Mouse (Mus musculus): Measurements from ENCODE around the gene Pabpc4.
"Not testable (repeated sequence)": the region's sequence is repeated elsewhere in the genome, so short reads cannot be mapped to it uniquely, and the experiment has no call there.

Gene Pabpc4

DNA sequence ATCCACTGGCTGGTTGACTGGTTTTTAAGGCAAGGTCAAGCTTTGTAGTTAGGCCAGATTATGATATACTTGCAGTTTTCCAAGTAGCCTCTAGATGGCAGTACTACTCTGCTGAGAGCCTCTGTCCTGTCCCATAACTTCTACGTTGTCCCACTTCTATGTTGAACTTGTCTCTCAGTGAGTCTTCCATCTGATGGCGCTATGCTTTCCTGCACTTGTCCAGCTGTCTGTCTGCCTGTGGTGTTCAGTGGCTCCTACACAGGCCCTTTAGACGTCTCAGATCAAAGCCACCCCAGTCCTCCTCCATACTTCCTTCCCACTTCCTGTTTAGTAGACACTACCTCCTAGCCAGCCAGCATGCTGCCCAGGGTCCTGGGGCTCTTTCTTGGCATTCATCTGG, 43.6 kb downstream of the Pabpc4 start:
- DNase-seq: peak; percentile 28

DNA sequence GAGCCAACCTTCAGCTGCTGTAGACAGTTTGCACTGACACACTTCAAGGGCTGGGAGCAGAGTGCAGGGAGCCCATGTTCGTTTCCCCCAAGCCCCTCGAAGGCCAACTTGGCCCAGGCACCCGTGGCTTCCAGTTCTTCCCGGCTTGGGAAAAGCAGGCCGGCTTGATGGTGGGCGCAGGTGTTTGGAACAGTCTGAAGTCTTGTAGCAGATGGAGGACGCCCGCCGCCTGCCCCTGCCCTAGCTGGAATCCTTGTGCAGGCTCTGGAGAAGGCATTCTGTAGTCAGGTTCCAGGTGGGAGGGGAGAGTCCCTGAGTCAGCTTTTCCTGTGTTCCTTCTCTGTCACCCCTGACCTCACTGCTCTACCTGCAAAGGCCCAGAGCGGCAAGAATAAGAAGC, 44.8 kb downstream of the Pabpc4 start:
- DNase-seq: peak; percentile 52

DNA sequence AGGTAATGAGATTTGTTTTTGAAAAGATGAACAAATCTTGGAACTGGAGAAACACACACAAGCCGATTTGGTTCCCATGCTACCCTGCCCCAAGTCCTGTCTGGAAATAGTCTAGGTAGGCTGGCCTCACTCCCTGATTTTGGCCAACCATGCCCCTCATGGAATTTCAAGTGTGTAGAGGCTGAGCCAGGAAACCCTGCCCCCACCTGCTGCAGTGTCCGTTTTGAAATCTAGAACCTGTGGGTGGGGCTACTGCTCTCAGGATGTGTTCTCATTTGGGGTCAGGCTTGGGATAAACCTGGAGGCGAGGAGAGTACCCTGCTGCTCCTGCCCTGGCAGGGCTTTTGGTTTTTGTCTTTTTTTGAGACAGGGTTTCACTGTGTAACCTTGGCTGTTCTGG, 46.1 kb downstream of the Pabpc4 start:
- no peak for DNase-seq

DNA sequence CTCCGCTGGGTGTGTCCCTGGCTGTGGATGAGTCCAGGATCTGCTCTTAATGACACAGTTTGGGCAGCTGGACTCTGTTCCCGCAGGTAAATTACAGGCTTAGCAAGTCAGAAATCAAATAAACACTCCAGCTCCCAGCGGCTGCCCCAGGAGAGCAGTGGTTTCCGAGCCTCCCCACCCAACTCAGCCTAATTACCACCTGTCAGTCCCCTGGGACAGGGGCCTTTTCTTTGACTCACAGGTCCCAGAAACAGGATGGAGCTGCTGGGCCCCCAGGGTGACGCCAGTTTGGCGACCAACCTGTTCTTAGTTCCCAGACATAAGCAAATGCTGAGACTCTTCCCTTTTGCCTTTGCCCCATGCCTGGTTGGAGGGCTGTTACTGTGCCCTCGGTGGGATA, 49.7 kb downstream of the Pabpc4 start:
- DNase-seq: no peak

DNA sequence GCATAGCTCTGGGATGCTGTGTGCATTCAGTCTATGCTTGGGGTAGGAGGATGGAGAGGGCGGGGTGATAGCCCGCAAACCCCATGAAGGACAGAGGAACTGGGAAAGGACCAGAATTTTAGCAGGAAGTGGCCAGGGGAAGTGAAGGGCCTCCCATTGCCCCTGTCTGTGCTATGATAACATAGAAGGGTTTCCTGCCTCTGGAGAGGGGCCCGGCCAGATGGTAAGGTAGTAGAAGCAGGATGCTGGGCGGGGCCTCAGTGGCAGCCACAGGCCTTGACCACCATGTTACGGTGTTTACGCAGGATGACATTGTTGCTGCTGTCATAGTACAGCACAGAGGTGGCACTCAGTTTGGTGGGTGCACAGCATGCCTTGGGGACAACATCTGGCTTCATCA, 50.9 kb downstream of the Pabpc4 start:
- no peak for DNase-seq

DNA sequence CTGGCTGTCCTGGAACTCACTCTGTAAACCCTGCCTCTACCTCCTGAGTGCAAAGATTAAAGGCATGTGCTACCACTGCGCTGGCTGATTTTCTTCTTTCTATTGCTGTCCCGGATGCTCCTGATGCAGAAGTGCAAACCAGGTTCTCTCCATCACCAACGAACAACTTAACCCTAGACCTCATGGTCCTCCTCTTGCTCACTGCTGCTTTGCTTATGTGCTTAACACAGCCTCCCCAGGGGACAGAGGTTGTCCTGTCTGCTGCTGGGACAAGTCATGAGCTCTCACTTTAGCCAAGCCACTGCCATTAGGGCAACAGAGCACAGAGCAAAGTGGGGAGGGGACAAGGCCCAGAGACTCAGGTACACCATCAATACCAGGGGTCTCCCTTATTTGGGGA, 52.3 kb downstream of the Pabpc4 start:
- no peak for DNase-seq

DNA sequence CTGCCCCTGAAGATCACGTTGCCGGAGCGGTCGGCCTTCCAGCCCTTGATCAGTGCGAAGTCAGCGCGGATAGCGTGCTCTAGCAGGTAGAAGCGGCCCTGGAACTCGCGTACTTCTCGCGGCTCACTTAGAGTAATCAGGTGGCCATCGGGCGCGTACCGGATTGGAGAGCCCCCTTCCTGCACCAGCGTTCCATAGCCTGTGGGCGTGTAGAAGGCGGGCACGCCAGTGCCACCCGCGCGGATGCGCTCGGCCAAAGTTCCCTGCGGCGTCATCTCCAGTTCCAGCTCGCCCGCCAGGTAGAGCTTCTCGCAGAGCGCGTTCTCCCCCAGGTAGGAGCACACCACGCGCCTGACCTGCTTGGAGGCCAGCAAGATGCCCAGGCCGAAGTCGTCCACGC, 60.8 kb downstream of the Pabpc4 start:
- DNase-seq: not testable (repeated sequence)

DNA sequence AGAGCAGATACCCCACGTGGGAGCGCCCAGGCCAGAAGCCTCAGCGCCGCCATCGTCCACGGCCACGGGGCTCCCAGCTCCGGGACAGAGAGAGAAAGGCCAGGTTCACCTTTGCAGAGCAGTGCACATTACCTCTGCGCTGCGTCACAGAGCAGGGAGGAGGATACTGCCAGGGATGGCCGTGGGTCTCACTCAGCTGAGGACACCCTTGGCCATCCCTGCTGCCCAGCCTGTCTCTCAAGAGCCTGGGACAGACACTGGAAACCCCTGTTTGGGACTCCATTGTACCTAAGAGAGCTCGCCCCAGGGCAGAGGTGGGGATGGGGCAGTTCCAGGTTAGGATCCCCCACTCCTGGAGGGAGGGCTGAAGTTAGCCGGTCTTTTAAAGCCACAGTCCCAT, 61.4 kb downstream of the Pabpc4 start, which contains the start of gene Oxct2a:
Oxct2a (minus strand) TSS at position 101 of the 400 bp plus-strand sequence.
- DNase-seq: no peak

DNA sequence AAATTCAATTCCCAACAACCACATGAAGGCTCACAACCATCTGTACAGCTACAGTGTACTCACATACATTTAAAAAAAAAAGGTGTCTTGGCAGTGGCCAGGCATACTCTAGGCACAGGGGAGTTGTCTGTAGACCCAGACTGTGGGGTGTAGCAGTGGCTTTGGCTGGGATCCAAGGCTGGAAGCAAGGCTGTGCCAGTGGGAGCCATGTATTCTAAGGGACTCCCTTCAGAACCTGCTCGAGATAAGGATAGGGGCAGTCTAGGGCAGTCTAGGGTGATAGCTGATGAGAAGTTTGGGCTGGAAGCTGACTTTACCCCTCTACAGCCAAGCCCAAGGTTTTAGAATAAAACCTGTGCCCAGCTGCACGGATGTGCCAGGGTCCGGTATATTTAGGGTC, 63.9 kb downstream of the Pabpc4 start:
- no peak for DNase-seq

DNA sequence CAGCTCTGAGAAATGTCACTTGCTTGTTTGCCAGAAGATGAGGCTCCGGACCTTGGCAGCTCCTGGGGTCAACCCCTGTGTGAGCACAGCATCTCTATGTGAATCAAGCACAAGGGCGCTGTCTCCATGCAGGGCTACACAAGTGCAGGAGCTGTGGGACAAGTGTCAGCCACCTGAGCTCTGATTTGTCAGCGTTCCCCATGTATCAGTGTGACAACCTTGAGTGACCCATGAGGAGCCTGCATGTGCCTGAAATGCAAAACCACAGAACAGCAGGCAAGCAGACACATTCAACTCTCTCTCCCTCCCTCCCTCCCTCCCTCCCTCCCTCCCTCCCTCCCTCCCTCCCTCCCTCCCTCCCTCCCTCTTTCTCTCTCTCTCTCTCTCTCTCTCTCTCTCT, 65.5 kb downstream of the Pabpc4 start:
- DNase-seq: no peak

DNA sequence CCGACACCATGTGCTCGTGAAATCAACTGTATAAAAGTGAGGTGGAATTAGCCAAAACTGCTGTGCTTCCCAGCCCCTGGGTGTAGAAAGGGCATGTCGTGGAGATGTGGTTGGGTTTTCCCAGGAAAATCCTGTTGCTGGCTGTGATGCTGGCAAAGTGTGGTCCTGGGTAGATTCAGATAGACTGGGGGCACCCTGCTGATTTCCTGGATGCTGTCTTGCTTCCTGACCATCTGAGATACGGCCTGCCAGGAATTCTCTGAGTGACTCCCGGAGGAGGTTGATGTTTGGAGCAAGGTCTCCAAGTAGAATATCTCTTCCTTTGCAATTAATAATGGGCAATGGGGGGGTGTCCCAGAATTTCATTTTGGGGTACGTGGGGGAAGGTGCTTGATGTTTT, 66.8 kb downstream of the Pabpc4 start:
- no peak for DNase-seq

DNA sequence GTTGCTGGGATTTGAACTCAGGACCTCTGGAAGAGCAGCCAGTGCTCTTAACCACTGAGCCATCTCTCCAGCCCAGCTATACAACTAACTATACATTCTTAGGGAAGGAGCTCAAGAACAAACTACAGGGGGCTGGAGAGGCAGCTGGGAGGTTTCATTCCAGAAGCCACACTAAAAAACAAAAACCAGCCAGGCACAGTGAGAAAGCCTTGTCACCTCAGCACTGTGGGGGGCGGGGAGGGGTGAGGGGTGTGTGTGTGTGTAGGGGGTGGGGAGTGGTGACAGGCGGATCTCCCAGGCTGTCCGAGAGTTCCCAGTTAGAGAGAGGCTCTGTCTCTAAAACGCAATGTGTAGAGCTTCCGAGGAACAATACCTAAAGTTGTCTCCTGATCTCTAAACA, 69.2 kb downstream of the Pabpc4 start:
- no peak for DNase-seq

DNA sequence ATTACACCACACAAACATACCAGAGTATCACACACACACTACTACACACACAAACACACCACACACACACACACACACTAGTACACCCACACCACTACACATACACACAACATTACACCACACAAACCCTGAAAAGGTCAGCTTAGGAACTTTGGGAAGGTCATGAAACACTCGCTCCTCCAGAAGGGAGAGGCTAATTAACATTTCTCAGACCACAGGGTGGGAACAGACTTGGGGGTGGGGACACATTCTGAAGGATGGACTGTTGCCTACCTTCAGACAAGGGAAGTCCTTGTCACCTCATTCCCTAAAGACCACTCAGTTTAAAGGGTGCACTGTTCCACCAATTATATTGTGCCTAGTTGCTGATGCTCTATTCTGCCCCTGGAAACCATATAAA, 69.8 kb downstream of the Pabpc4 start:
- not testable (repeated sequence) for DNase-seq

DNA sequence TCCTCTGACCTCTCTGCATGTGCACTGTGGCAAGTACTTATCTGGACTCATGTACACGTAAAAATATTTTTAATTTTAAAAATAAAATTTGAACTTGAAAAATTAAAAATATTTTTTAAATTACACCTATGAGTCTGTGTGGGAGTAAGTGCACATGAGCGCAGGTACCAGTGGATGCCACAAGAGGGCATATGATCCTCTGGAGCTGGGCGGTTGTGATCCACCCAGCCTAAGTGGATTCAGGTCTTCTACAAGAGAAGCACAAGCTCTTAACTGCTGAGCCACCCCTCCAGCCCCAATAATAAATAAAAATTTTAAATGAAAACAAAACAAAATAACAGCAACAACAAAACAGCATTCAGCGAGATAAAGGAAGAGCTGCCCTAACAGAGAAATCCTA, 71.0 kb downstream of the Pabpc4 start:
- no peak for DNase-seq

DNA sequence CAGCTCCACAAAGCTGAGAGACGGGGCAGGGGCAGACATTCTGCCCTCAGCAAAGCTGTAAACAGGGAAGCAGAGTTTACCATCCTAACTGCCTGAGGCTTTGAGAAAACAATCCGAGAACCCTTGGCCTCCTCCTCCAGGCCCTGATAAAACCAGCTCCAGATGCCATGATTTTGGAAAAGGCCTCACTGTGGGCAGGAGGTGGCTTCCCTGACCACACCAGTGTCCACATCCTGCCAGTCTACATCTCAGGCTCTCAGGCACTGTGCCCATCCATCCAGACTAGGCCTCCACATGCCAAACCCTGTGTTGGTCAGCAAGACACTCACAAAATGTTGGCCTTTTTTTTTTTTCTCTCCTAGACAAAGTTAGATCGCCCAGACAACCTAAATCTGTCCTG, 72.0 kb downstream of the Pabpc4 start:
- no peak for DNase-seq

DNA sequence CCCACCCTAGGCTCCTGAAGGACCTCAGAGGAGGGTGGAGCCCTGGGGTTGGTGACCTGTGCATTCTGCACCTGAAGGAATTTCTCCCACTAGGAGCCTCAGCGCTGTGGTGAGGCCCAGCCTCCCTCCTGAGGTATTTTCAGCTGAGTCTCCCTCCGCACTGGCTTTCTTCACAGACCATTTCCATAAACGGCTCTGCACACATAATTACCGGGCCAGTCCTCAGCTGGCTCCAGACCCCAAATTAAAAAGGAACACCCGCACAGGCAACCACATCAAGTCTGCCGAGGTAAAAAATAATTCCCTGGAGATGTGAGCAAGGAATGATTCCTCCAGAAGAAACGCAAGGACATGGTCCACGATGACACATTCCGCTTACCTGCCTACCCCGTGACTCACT, 73.1 kb downstream of the Pabpc4 start:
- DNase-seq: not testable (repeated sequence)

DNA sequence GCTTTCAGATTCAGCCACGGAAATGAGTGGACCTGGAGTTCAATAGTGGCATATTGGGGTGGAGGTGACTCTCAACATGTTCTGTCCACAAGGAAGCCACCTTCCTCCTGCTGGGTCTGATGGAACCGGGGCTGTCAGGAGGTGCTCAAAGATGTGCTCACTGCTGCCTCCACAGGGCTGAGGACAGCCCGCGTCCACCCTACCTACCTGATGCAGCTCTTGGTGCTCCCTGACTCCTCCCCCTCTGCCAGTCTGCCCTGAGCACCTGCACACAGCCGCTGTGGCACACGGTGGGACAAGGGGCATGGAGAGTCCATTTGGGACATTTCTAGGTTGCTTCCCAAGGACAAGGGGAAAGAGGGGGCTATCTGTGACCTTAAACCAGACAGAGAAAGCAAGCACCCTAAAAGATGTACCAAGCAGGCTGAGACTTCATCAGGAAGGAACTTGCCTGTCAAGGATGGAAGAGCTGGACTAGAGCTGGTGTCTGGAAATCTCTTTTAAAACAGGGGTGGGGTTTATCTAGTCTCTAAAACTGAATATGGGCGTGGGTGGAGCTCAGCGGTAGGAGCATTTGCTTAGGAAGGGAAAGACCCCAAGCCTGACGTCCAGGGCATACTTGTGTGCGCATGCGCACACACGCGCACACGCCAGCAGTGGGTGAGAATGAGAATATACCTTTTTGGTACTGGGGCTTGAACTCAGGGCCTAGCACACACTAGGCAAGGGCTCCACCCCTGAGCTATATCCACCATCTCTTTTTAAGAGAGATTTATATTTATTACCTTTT, 73.8 kb downstream of the Pabpc4 start:
- DNase-seq: no peak

DNA sequence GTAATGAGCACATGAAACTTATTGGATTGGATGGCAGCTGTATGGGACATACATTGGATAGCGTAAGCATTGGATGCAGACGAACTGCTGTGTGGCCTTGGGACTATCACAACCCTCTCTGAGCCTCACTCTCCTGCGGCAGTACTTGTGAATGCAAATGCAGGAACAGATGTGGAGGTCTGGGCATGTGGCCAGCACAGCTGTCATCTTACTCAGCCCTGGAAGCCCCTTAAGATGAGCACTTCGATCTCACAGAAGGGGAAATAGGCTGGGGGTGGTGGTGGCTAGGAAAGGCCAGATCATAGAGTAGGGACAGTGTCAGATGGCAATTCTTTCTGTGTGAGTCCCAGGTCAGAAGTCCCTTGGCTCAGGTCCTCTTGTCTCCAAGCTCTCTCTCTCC, 75.5 kb downstream of the Pabpc4 start:
- DNase-seq: no peak

DNA sequence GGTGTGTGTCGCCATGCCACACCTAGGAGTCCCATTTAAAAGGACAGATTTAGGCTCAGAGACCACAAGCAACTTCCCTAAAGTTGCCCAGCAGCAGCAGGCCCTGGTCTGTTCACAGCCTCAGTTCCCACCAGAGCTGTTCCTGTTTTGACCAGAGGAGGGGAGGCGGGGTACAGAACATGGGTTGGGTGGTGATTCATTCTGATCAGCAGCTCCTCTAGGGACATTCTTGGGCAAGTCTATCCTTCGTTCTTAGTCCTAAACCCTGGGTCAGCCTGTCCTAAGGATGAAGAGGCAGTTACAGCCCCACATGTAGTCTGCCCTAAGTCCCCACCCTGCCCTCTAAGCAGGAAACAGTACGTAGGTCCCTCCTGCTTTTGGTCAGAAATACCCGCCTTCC, 78.1 kb downstream of the Pabpc4 start:
- no peak for DNase-seq

DNA sequence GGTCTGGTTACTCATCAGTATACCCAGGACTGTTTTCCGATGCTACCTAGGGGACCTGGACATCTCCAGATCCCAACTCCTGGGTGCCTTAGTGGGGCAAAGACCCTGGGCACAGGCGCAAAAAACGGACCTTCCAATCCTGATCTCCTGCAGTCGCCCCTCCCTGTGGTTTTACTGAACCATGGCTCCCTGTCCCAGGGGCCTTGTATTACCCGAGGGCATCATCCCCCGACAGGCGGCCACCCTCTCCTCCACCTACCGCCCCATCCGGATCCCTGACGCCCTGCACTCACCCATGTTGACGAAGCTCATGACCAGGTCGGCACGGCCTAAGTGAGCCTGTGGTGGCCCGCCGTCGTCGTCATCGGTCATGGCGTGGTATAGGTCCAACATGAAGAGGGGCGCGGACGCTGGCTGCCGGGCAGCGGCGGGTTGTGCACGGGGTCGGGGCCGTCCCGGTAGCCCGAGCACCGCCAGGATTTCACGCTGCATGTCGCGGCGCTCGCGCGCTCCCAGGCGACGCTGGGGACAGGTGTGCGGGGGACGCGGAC, 80.0 kb downstream of the Pabpc4 start:
- no peak for DNase-seq

DNA sequence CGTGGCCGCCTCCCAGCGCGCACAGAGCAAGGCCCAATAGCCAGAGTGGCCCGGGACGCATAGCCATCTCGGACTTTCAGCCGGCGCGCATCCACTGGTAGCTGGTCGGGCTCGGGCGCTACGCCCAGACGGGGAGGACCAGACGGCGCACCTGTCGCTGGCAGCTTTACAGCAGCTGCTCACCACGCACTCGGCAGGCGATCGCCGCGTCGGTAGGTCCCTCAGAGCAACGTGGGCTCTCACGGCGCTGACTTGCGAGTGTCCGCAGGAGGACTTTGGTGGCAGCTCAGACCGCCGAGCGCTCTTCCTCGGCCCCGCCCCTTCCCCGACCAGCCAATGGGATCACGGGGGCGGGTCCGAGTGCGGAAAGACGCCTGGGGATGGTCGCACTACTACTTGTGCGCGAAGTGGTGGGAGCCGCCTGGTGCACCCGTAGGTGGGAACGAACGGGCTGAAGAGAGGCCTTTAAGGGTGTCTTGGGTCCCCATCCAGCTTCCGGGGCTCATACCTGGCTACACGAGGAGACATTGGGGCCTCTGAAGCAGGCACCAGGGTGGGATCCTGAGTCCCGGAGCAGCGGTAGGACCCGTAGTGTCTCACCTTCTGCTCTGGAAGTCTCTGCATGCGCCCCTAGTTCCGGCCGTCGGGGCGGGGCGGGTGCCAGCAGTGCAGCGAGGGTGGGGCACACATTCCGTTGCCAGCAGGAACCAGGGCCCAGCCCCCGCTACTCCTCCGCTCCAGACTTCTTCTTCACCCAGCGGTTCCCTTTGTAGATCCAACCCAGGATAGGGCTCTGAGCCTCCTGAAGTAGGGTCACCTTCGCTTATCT, 80.7 kb downstream of the Pabpc4 start, which contains the start of gene Bmp8a:
Bmp8a (minus strand) TSS at position 611 of the 829 bp plus-strand sequence.
- DNase-seq: no peak

DNA sequence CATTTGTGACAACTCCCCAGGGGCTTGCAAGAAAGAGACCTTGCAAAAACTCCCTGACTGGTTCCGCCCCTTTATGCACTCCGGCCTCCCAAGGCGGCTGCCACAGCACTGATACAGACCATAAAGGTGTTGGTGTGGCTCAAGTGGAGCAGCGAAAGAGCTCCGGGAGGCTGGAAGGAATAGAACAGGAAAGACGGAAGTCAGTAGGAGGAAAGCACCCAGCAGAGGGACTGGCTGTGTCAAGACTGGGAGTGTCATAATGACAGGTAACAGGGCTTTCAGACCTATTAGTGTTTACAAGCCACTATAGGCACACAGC, 81.3 kb downstream of the Pabpc4 start:
- no peak for DNase-seq

Data from right cerebral cortex, adult 18-20 months (tissue).